22 mouse cellular contexts compared by ENCODE assay signal in the genomic region with DNA sequence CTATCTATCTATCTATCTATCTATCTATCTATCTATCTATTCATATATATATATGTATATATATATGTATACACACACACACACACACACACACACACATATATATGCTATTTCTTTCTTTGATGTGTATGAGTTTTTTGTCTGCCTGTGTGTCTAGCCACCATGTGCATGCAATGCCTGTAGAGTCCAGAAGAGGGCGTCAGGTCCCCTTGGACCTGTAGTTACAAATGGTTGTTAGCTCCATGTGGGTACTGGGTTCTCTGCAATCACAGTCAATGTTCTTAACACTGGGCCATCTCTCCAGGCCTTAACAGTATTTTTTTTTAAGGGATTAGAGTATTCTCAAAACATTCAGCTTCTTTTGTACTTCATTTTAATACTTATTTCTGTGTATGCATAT. TPM values are rescaled to one million over a fixed set of nuclear protein-coding genes. Genes with fewer than 3 reads are reported as not detected.
DNase-seq lines count a peak whose midpoint lies in the region; TF ChIP-seq lines count a peak whose summit lies in the region.
"Had no signal": no experiment of that assay in that cellular context is flagged by ENCODE, and none has a peak within 500 bp of the region (broad histone marks: within the 10 kb centered on the region; RNA-seq: fewer than 3 reads in every experiment).

No protein-coding gene starts in this region.

- H3K4me3 ChIP-seq in cerebellum, adult 2 months (replicated peaks; ENCODE audit: insufficient read depth, low read depth, low read length) = no peak overlapping the region
- H3K4me3 ChIP-seq in layer of hippocampus, adult 2 months = no peak overlapping the region
- H3K4me3 ChIP-seq in thymus, adult 2 months (ENCODE audit: control insufficient read depth, insufficient read depth, low read length) = no peak overlapping the region
- H3K4me3 ChIP-seq: forebrain, embryonic 12.5 days; heart, embryonic 13.5 days; hindbrain, embryonic 10.5 days; limb, embryonic 15.5 days; midbrain, embryonic 12.5 days had no signal

- peaks cover 35% of the 10 kb centered on the region for H3K4me1 ChIP-seq in cerebellum, adult 2 months (ENCODE audit: control insufficient read depth, insufficient read depth, low read length)
- H3K4me1 ChIP-seq in thymus, adult 2 months (replicated peaks; ENCODE audit: control insufficient read depth, insufficient read depth, low read length) = no peaks in the 10 kb centered on the region
- H3K4me1 ChIP-seq: heart, embryonic 13.5 days had no signal

- 83% methylated on average over 1 of the region's 1 CpGs for WGBS in cerebellum, adult 2 months
- WGBS in thymus, adult 2 months = 85% methylated on average over 1 of the region's 1 CpGs

- no peak for DNase-seq in cerebellum, adult 2 months
- no peak for DNase-seq in cerebellum, adult 8-10 months
- no peak for DNase-seq in layer of hippocampus, adult 2 months (ENCODE audit: low spot score in 2 of 2)
- no peak for DNase-seq in layer of hippocampus, adult 9-11 months
- peak; percentile 24 for DNase-seq in thymus, postnatal 4 days
- DNase-seq in thymus, adult 2 months = no peak
- no peak for DNase-seq in neural tube, embryonic 10.5 days (ENCODE audit: extremely low spot score, low spot score)
- DNase-seq in cerebellum, postnatal 25 days = no peak
- DNase-seq: adrenal gland, postnatal 10 days; gastrocnemius, postnatal 10 days; kidney, adult 11 months; lung, postnatal 4 days; thymus, postnatal 36 days had no signal

- TF ChIP-seq POLR2A in cerebellum, adult 2 months (IDR thresholded peaks at IDR 0.05; ENCODE audit: borderline replicate concordance, insufficient read depth, low read length) = no peak
- TF ChIP-seq POLR2A in thymus, adult 2 months (IDR thresholded peaks at IDR 0.05; ENCODE audit: control insufficient read depth, extremely low read depth, insufficient read depth, low read length, poor library complexity) = no peak

- peak; percentile 45; the same call in 1 of the 2 replicates for TF ChIP-seq CTCF in cerebellum, adult 2 months (IDR thresholded peaks at IDR 0.05; ENCODE audit: borderline replicate concordance, insufficient read depth, low read depth, low read length)
- peak; percentile 58 for TF ChIP-seq CTCF in layer of hippocampus, adult 2 months (conservative IDR thresholded peaks at IDR 0.05)
- TF ChIP-seq CTCF in thymus, adult 2 months (IDR thresholded peaks at IDR 0.05; ENCODE audit: borderline replicate concordance, control insufficient read depth, extremely low read depth, insufficient read depth, low read length, poor library complexity) = no peak

- no peaks in the 10 kb centered on the region for H3K27me3 ChIP-seq in cerebellum, adult 2 months (ENCODE audit: control insufficient read depth, insufficient read depth, low read length)
- H3K27me3 ChIP-seq in thymus, adult 2 months (ENCODE audit: control insufficient read depth, insufficient read depth, low read length) = no peaks in the 10 kb centered on the region
- H3K27me3 ChIP-seq: forebrain, embryonic 12.5 days; heart, embryonic 13.5 days; limb, embryonic 15.5 days; midbrain, embryonic 12.5 days had no signal

- H3K36me3 ChIP-seq in thymus, adult 2 months (ENCODE audit: control insufficient read depth, insufficient read depth, low read length) = no peaks in the 10 kb centered on the region
- H3K36me3 ChIP-seq: forebrain, embryonic 12.5 days; heart, embryonic 13.5 days; hindbrain, embryonic 10.5 days; limb, embryonic 15.5 days; midbrain, embryonic 12.5 days had no signal

- H3K27ac ChIP-seq in cerebellum, adult 2 months (ENCODE audit: insufficient read depth, low read length) = no peak overlapping the region
- H3K27ac ChIP-seq in layer of hippocampus, adult 2 months = no peak overlapping the region
- no peak overlapping the region for H3K27ac ChIP-seq in thymus, adult 2 months (ENCODE audit: control insufficient read depth, insufficient read depth, low read length)
- H3K27ac ChIP-seq: forebrain, embryonic 12.5 days; heart, embryonic 13.5 days; hindbrain, embryonic 10.5 days; limb, embryonic 15.5 days; midbrain, embryonic 12.5 days had no signal

RNA-seq across cellular contexts. Expression of a gene that starts 34.9 kb away (rescaled TPM):
- polyA plus RNA-seq in cerebellum, adult 2 months (2012; rRNA removed) = 77.8 and 91.5 TPM in 2 replicates
- total RNA-seq in layer of hippocampus, adult 2 months (2021) = 100 to 1,000 TPM; 180 to 194 TPM
- polyA plus RNA-seq in thymus, adult 2 months (2012; rRNA removed) = 1.6 and 2.0 TPM in 2 replicates

RNA-seq across cellular contexts. Expression of a gene that starts 55.9 kb away (rescaled TPM):
- polyA plus RNA-seq in cerebellum, adult 2 months (2012; rRNA removed) = not detected in 2 replicates
- total RNA-seq in layer of hippocampus, adult 2 months (2021) = not detected
- polyA plus RNA-seq in thymus, adult 2 months (2012; rRNA removed) = 0.45 and 1.1 TPM in 2 replicates
- total RNA-seq: adrenal gland, postnatal 10 days; gastrocnemius, postnatal 10 days had no signal
- polyA plus RNA-seq: C2C12; embryonic facial prominence, embryonic 14.5 days; forebrain, embryonic 12.5 days; heart, embryonic 13.5 days; hindbrain, embryonic 10.5 days; large intestine, adult 2 months; limb, embryonic 15.5 days; midbrain, embryonic 12.5 days; stomach, embryonic 14.5 days had no signal

Comparison
In these comparisons a context has a peak if more than half of its experiments do, and no peak if none do; other contexts are left out.
1. RNA of a gene that starts 34.9 kb away (polyA plus RNA-seq): 77.8 to 91.5 TPM in cerebellum, adult 2 months; 1.6 to 2.0 TPM in thymus, adult 2 months; every median in the first group is over 10 times any median in the second.